Mouse (Mus musculus): Measurements from ENCODE around the gene Slc35e1. TPM values are rescaled to one million over a fixed set of nuclear protein-coding genes. Genes with fewer than 3 reads are reported as not detected.

Slc35e1 gene
- total RNA-seq, 2 experiments from 2014 or later: 45.9 to 51.1 TPM

- DNase-seq (ENCODE audit: extremely low spot score in 1 of 2, low spot score in 1 of 2): no peak
Measured at GRCm38 (mm10) chr8:72487014-72487413, 5.4 kb downstream of the Slc35e1 start.

- DNase-seq (ENCODE audit: extremely low spot score in 1 of 2, low spot score in 1 of 2): no peak
Measured at GRCm38 (mm10) chr8:72485456-72486199, 6.8 kb downstream of the Slc35e1 start.

GRCm38 (mm10) chr8:72474826-72475546 lies 17.4 kb downstream of the Slc35e1 start, which contains the start of gene Cherp:
Cherp (minus strand) TSS chr8:72475226.
- DNase-seq (ENCODE audit: extremely low spot score in 1 of 2, low spot score in 1 of 2): peak; percentile 90 to 91

- no peak for DNase-seq (ENCODE audit: extremely low spot score in 1 of 2, low spot score in 1 of 2)
Measured at GRCm38 (mm10) chr8:72470684-72471083, 21.7 kb downstream of the Slc35e1 start.

GRCm38 (mm10) chr8:72469984-72470383 lies 22.4 kb downstream of the Slc35e1 start:
- DNase-seq (ENCODE audit: extremely low spot score in 1 of 2, low spot score in 1 of 2): no peak

- no peak for DNase-seq (ENCODE audit: extremely low spot score in 1 of 2, low spot score in 1 of 2)
Measured at GRCm38 (mm10) chr8:72469243-72469642, 23.2 kb downstream of the Slc35e1 start.

- DNase-seq (ENCODE audit: extremely low spot score in 1 of 2, low spot score in 1 of 2): no peak
Measured at GRCm38 (mm10) chr8:72464211-72464610, 28.2 kb downstream of the Slc35e1 start.

GRCm38 (mm10) chr8:72459881-72460533 lies 32.4 kb downstream of the Slc35e1 start:
- DNase-seq (ENCODE audit: extremely low spot score in 1 of 2, low spot score in 1 of 2): no peak

GRCm38 (mm10) chr8:72458457-72458856 lies 34.0 kb downstream of the Slc35e1 start:
- no peak for DNase-seq (ENCODE audit: extremely low spot score in 1 of 2, low spot score in 1 of 2)

- no peak for DNase-seq (ENCODE audit: extremely low spot score in 1 of 2, low spot score in 1 of 2)
Measured at GRCm38 (mm10) chr8:72457806-72458205, 34.6 kb downstream of the Slc35e1 start.

GRCm38 (mm10) chr8:72455317-72455716 lies 37.1 kb downstream of the Slc35e1 start:
- no peak for DNase-seq (ENCODE audit: extremely low spot score in 1 of 2, low spot score in 1 of 2)

GRCm38 (mm10) chr8:72453904-72454303 lies 38.5 kb downstream of the Slc35e1 start:
- DNase-seq (ENCODE audit: extremely low spot score in 1 of 2, low spot score in 1 of 2): no peak

- DNase-seq (ENCODE audit: extremely low spot score in 1 of 2, low spot score in 1 of 2): no peak
Measured at GRCm38 (mm10) chr8:72451516-72451915, 40.9 kb downstream of the Slc35e1 start.

GRCm38 (mm10) chr8:72445071-72445470 lies 47.3 kb downstream of the Slc35e1 start:
- no peak for DNase-seq (ENCODE audit: extremely low spot score in 1 of 2, low spot score in 1 of 2)

GRCm38 (mm10) chr8:72443994-72444350 lies 48.4 kb downstream of the Slc35e1 start:
- DNase-seq (ENCODE audit: extremely low spot score in 1 of 2, low spot score in 1 of 2): no peak

- DNase-seq (ENCODE audit: extremely low spot score in 1 of 2, low spot score in 1 of 2): peak; percentile 91 to 96
Measured at GRCm38 (mm10) chr8:72443338-72443993, 48.9 kb downstream of the Slc35e1 start, which contains the start of the genes Calr3 and 1700030K09Rik. Calr3 (minus strand) TSS chr8:72443870. 1700030K09Rik (plus strand) TSS chr8:72443880.

GRCm38 (mm10) chr8:72438248-72439015 lies 54.0 kb downstream of the Slc35e1 start:
- no peak for DNase-seq (ENCODE audit: extremely low spot score in 1 of 2, low spot score in 1 of 2)

- DNase-seq (ENCODE audit: extremely low spot score in 1 of 2, low spot score in 1 of 2): no peak
Measured at GRCm38 (mm10) chr8:72434952-72435351, 57.5 kb downstream of the Slc35e1 start.

Data from layer of hippocampus, postnatal 25 days (tissue).